Mouse (Mus musculus) MEL (cell line): ENCODE measurements at regions not wholly inside any gene's neighbourhood (a gene's known extent, or its start where the extent isn't known, plus 50 kb on each side); places are given as distances from the start of the nearest gene placed in this dataset.

Source experiments
- DNase-seq: peaks from one replicate; pipeline ENCODE4 v3.0.0; 2011; ENCODE audit warnings: low read depth, low spot score
- H3K27ac ChIP-seq: 2 replicates; pipeline ENCODE4 v1.5.1; 2012; ENCODE audit warnings: low read depth, mild to moderate bottlenecking, control low read depth, low read length, moderate library complexity; ENCODE audit not compliant: control insufficient read depth
- H3K27me3 ChIP-seq, 2 experiments: fragments of 150-350 bp in 1 of 2; sonication (generic) in 1 of 2; 2 replicates each; pipeline ENCODE4 v1.6.1; 2012; ENCODE audit warnings: low read length in 2 of 2, mild to moderate bottlenecking in 2 of 2, improper control_type of control experiment in 1 of 2, moderate library complexity in 1 of 2; ENCODE audit not compliant: insufficient read depth in 2 of 2, control insufficient read depth in 1 of 2
- H3K36me3 ChIP-seq, 2 experiments: 2 replicates each; pipeline ENCODE4 v1.6.1; 2012 to 2014; ENCODE audit warnings: low read length in 2 of 2, improper control_type of control experiment in 1 of 2, inconsistent platforms in 1 of 2, mild to moderate bottlenecking in 1 of 2; ENCODE audit not compliant: insufficient read depth in 2 of 2, control insufficient read depth in 1 of 2
- H3K4me1 ChIP-seq, 2 experiments: fragments of 150-350 bp in 1 of 2; sonication (generic) in 1 of 2; 2 replicates each; pipeline ENCODE4 v1.6.1; 2012; ENCODE audit warnings: low read length in 2 of 2, improper control_type of control experiment in 1 of 2, mild to moderate bottlenecking in 1 of 2; ENCODE audit not compliant: insufficient read depth in 2 of 2, control insufficient read depth in 1 of 2
- H3K4me3 ChIP-seq, 2 experiments: fragments of 150-350 bp in 1 of 2; sonication (generic) in 1 of 2; 2 replicates each; pipeline ENCODE4 v1.5.1; 2012; ENCODE audit warnings: low read depth in 2 of 2, low read length in 2 of 2, mild to moderate bottlenecking in 2 of 2, moderate library complexity in 2 of 2, control low read depth in 1 of 2, improper control_type of control experiment in 1 of 2; ENCODE audit not compliant: control insufficient read depth in 1 of 2, insufficient read depth in 1 of 2
- H3K79me2 ChIP-seq: 2 replicates; pipeline ENCODE4 v1.6.1; 2012; ENCODE audit warnings: mild to moderate bottlenecking, low read length, moderate library complexity; ENCODE audit not compliant: control insufficient read depth, poor library complexity, insufficient read depth
- H3K9ac ChIP-seq: 2 replicates; pipeline ENCODE4 v1.6.1; 2012; ENCODE audit warnings: low read depth, mild to moderate bottlenecking, control low read depth, low read length, moderate library complexity; ENCODE audit not compliant: control insufficient read depth, poor library complexity, severe bottlenecking
- H3K9me3 ChIP-seq: fragments of 150-350 bp; sonication (generic); replicated peaks from 2 replicates; pipeline ENCODE4 v1.6.1; 2012; ENCODE audit warnings: mild to moderate bottlenecking, low read length, improper control_type of control experiment, moderate library complexity; ENCODE audit not compliant: insufficient read depth
- BHLHE40 ChIP-seq: IDR thresholded peaks from 2 replicates; pipeline ENCODE4 v1.6.1; 2012; ENCODE audit warnings: low read depth, mild to moderate bottlenecking, inconsistent platforms, low read length, improper control_type of control experiment, borderline replicate concordance
- CHD2 ChIP-seq: IDR thresholded peaks from 2 replicates; pipeline ENCODE4 v1.6.1; 2011; ENCODE audit warnings: low read length, improper control_type of control experiment
- CTCF ChIP-seq, 3 experiments: IDR thresholded peaks in 2 of 3; conservative IDR thresholded peaks in 1 of 3; 2 replicates each; pipeline ENCODE4 v1.5.1; 2011 to 2012; ENCODE audit warnings: low read length in 3 of 3, low read depth in 2 of 3, mild to moderate bottlenecking in 2 of 3, improper control_type of control experiment in 1 of 3, inconsistent platforms in 1 of 3, mixed read lengths in 1 of 3, moderate library complexity in 1 of 3; ENCODE audit not compliant: control insufficient read depth in 1 of 3, insufficient read depth in 1 of 3, poor library complexity in 1 of 3, severe bottlenecking in 1 of 3
- E2F4 ChIP-seq: IDR thresholded peaks from 2 replicates; pipeline ENCODE4 v1.6.1; 2011; ENCODE audit warnings: low read depth, low read length, improper control_type of control experiment, borderline replicate concordance
- ELF1 ChIP-seq: IDR thresholded peaks from 2 replicates; pipeline ENCODE4 v1.6.1; 2014; ENCODE audit warnings: low read depth, mild to moderate bottlenecking, inconsistent platforms, low read length, improper control_type of control experiment, moderate library complexity
- ETS1 ChIP-seq: IDR thresholded peaks from 2 replicates; pipeline ENCODE4 v1.6.1; 2012; ENCODE audit warnings: low read depth, mild to moderate bottlenecking, inconsistent platforms, low read length, improper control_type of control experiment, moderate library complexity
- GATA1 ChIP-seq: IDR thresholded peaks from 2 replicates; pipeline ENCODE4 v1.6.1; 2011; ENCODE audit warnings: low read depth, low read length, improper control_type of control experiment
- HCFC1 ChIP-seq: IDR thresholded peaks from 2 replicates; pipeline ENCODE4 v1.6.1; 2012; ENCODE audit warnings: low read depth, mild to moderate bottlenecking, inconsistent platforms, low read length, improper control_type of control experiment, moderate library complexity
- JUND ChIP-seq: IDR thresholded peaks from 2 replicates; pipeline ENCODE4 v1.6.1; 2011; ENCODE audit warnings: low read depth, mild to moderate bottlenecking, improper control_type of control experiment, low read length
- KAT2A ChIP-seq: conservative IDR thresholded peaks from 2 replicates; pipeline ENCODE4 v1.6.1; 2012; ENCODE audit warnings: low read depth, low read length, improper control_type of control experiment, inconsistent platforms
- MAFK ChIP-seq: IDR thresholded peaks from 2 replicates; pipeline ENCODE4 v1.6.1; 2011; ENCODE audit warnings: low read depth, mild to moderate bottlenecking, low read length, improper control_type of control experiment, borderline replicate concordance
- MAZ ChIP-seq: IDR thresholded peaks from 2 replicates; pipeline ENCODE4 v1.6.1; 2012; ENCODE audit warnings: low read depth, mild to moderate bottlenecking, inconsistent platforms, low read length, improper control_type of control experiment
- MEF2A ChIP-seq: IDR thresholded peaks from 2 replicates; pipeline ENCODE4 v1.6.1; 2014; ENCODE audit warnings: low read depth, mild to moderate bottlenecking, inconsistent platforms, low read length, improper control_type of control experiment; ENCODE audit not compliant: poor library complexity, insufficient replicate concordance, severe bottlenecking; ENCODE audit errors: extremely low read depth
- MXI1 ChIP-seq: IDR thresholded peaks from 2 replicates; pipeline ENCODE4 v1.6.1; 2011; ENCODE audit warnings: mild to moderate bottlenecking, low read depth, low read length, improper control_type of control experiment
- MYB ChIP-seq: IDR thresholded peaks from 2 replicates; pipeline ENCODE4 v1.6.1; 2011; ENCODE audit warnings: mild to moderate bottlenecking, low read depth, low read length, improper control_type of control experiment
- MYC ChIP-seq: IDR thresholded peaks from 2 replicates; pipeline ENCODE4 v1.6.1; 2011; ENCODE audit warnings: low read depth, mild to moderate bottlenecking, low read length, improper control_type of control experiment, moderate library complexity
- NELFE ChIP-seq: IDR thresholded peaks from 2 replicates; pipeline ENCODE4 v1.6.1; 2011; ENCODE audit warnings: low read depth, low read length, improper control_type of control experiment
- POLR2A ChIP-seq, 2 experiments: IDR thresholded peaks; 2 replicates each; pipeline ENCODE4 v1.6.1; 2011 to 2012; ENCODE audit warnings: low read length in 2 of 2, mild to moderate bottlenecking in 2 of 2, control low read depth in 1 of 2, improper control_type of control experiment in 1 of 2, low read depth in 1 of 2, moderate library complexity in 1 of 2; ENCODE audit not compliant: control insufficient read depth in 1 of 2, insufficient read depth in 1 of 2, poor library complexity in 1 of 2
- RAD21 ChIP-seq: IDR thresholded peaks from 2 replicates; pipeline ENCODE4 v1.6.1; 2011; ENCODE audit warnings: mild to moderate bottlenecking, low read depth, low read length, improper control_type of control experiment
- RCOR1 ChIP-seq: IDR thresholded peaks from 2 replicates; pipeline ENCODE4 v1.6.1; 2012; ENCODE audit warnings: low read depth, mild to moderate bottlenecking, inconsistent platforms, low read length, improper control_type of control experiment
- SIN3A ChIP-seq: IDR thresholded peaks from 2 replicates; pipeline ENCODE4 v1.6.1; 2012; ENCODE audit warnings: low read length, improper control_type of control experiment, inconsistent platforms
- TAL1 ChIP-seq: IDR thresholded peaks from 2 replicates; pipeline ENCODE4 v1.6.1; 2012; ENCODE audit warnings: mild to moderate bottlenecking, inconsistent platforms, low read length, moderate library complexity, mixed read lengths
- TBP ChIP-seq: IDR thresholded peaks from 2 replicates; pipeline ENCODE4 v1.8.0; 2011; ENCODE audit warnings: low read depth, low read length, improper control_type of control experiment
- UBTF ChIP-seq: IDR thresholded peaks from 2 replicates; pipeline ENCODE4 v1.6.1; 2012; ENCODE audit warnings: low read depth, mild to moderate bottlenecking, inconsistent platforms, low read length, improper control_type of control experiment, moderate library complexity, borderline replicate concordance; ENCODE audit not compliant: insufficient read depth
- USF1 ChIP-seq: IDR thresholded peaks from 2 replicates; pipeline ENCODE4 v1.6.1; 2014; ENCODE audit warnings: low read depth, mild to moderate bottlenecking, inconsistent platforms, low read length, improper control_type of control experiment, moderate library complexity
- USF2 ChIP-seq, 2 experiments: IDR thresholded peaks; 2 replicates each; pipeline ENCODE4 v1.6.1; 2011 to 2012; ENCODE audit warnings: improper control_type of control experiment in 2 of 2, low read length in 2 of 2, borderline replicate concordance in 1 of 2, inconsistent platforms in 1 of 2, low read depth in 1 of 2, mild to moderate bottlenecking in 1 of 2; ENCODE audit not compliant: insufficient read depth in 1 of 2
- ZC3H11A ChIP-seq: IDR thresholded peaks from 2 replicates; pipeline ENCODE4 v1.6.1; 2012; ENCODE audit warnings: low read depth, mild to moderate bottlenecking, inconsistent platforms, low read length, improper control_type of control experiment
- ZKSCAN1 ChIP-seq: IDR thresholded peaks from 2 replicates; pipeline ENCODE4 v1.6.1; 2012; ENCODE audit warnings: low read depth, mild to moderate bottlenecking, inconsistent platforms, low read length, improper control_type of control experiment, moderate library complexity
- ZMIZ1 ChIP-seq: IDR thresholded peaks from 2 replicates; pipeline ENCODE4 v1.6.1; 2012; ENCODE audit warnings: low read depth, mild to moderate bottlenecking, inconsistent platforms, low read length, improper control_type of control experiment, moderate library complexity

DNA sequence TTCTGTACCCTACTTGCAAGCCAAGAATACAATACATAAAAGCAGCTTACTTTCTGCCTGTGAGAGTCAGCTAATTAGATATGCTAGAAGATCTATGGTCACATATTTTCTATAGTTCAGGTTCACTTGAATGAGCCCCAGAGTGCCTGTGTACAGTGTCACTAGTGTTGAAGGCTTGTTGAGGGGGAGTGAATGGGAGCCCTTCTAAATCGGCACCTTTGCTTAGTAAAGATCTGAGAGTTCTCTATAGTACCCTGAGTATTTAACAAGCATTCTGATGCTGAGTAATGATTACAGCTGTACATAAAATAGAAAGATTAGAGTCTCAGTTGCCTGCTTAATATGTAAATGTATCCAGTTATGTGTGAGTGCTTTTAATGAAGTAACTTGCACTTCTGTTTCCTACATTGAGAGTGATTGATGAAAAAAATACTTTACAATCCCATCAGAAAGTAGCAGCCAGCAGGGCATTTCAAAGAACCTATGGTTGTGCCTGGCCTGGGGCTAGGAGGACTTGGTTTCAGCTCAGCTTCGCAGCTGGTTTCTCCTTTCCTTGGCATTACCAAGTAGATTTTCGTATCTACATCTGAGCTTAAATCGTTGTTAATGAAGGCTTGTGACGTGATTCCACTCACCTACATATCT is 136.8 kb upstream of the Tex13c2 start:
- H3K27ac ChIP-seq: no peak overlapping the region
- H3K27me3 ChIP-seq: no peaks in the 10 kb centered on the region

DNA sequence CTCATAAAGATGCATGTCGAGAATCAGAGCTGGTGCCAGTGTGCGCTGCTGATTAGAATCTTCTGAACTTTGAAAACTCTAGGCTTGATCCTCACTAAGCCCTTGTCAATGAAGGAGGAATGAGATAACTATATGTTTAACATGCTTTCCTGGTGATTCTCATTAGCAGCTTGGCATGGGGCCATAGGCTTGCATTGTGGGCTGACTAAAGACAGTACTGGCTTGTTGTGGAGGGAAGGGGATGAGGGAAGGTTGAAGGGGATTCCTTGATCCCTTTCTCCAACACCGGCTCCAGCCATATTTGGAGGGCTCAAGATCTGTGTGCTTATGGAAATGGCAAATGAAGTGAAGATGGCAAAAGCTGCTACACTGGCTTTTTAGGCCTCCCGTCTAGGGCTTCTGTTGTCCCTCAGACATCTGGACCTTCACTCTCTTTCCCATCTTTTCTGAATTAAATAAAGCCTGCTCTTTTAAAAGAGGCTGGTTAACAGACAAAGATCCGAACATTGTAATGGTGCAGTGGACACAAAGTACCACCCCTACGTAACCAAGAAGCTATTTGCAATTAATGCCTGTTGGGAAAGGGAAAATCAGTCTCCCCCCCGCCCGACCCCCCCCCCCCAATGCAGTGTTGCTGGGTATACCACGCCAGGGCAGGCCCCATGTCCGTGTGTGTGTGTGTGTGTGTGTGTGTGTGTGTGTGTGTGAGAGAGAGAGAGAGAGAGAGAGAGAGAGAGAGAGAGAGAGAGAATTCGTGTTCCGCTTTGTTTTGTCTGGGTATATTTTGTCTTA is 129.9 kb upstream of the Tex13c2 start:
- Histone ChIP-seq H3K27ac (no peak overlapping the region), H3K79me2 (no peaks in the 10 kb centered on the region), H3K9me3 (no peaks in the 10 kb centered on the region), H3K4me3 (no peak overlapping the region), H3K9ac (no peak overlapping the region), H3K4me1 (no peaks in the 10 kb centered on the region), H3K36me3 (no peaks in the 10 kb centered on the region), H3K27me3 (no peaks in the 10 kb centered on the region; a peak in 1 of 4 replicates)
- TF ChIP-seq MEF2A (no peak), UBTF (no peak), E2F4 (no peak), SIN3A (no peak), ETS1 (no peak), NELFE (no peak), BHLHE40 (no peak), MYC (no peak), RCOR1 (no peak), USF2 (IDR thresholded peaks at IDR 0.05; ENCODE audit: borderline replicate concordance in 1 of 2, insufficient read depth in 1 of 2, low read depth in 1 of 2, low read length in 2 of 2) (no peak), POLR2A (IDR thresholded peaks at IDR 0.05; ENCODE audit: control insufficient read depth in 1 of 2, insufficient read depth in 1 of 2, low read depth in 1 of 2, low read length in 2 of 2, poor library complexity in 1 of 2) (no peak), TAL1 (no peak), RAD21 (no peak), MAZ (no peak), CTCF (IDR thresholded peaks at IDR 0.05 in 2 of 3, conservative IDR thresholded peaks at IDR 0.05 in 1 of 3; ENCODE audit: control insufficient read depth in 1 of 3, insufficient read depth in 1 of 3, low read depth in 2 of 3, low read length in 3 of 3, poor library complexity in 1 of 3, severe bottlenecking in 1 of 3) (no peak), TBP (no peak), MXI1 (no peak), CHD2 (no peak), MYB (no peak)
- DNase-seq: no peak

More for the DNA sequence above, 136.8 kb upstream of the Tex13c2 start:
- no peaks in the 10 kb centered on the region for H3K4me1 ChIP-seq
- no peak overlapping the region for H3K9ac ChIP-seq
- H3K9me3 ChIP-seq: no peaks in the 10 kb centered on the region
- no peak overlapping the region for H3K4me3 ChIP-seq
- H3K79me2 ChIP-seq: no peaks in the 10 kb centered on the region
- no peaks in the 10 kb centered on the region for H3K36me3 ChIP-seq
- no peak for TF ChIP-seq GATA1
- no peak for TF ChIP-seq HCFC1
- no peak for TF ChIP-seq ELF1
- TF ChIP-seq USF1: no peak
- no peak for TF ChIP-seq MYB
- TF ChIP-seq JUND: no peak
- no peak for TF ChIP-seq KAT2A
- TF ChIP-seq ZC3H11A: no peak
- no peak for TF ChIP-seq UBTF
- TF ChIP-seq MYC: no peak
- no peak for TF ChIP-seq ZKSCAN1
- no peak for TF ChIP-seq RAD21
- no peak for TF ChIP-seq ETS1
- no peak for TF ChIP-seq ZMIZ1
- no peak for TF ChIP-seq MAFK
- DNase-seq: no peak
